Mouse (Mus musculus) central nervous system, embryonic 11.5 days (tissue): ENCODE results near the gene Fer. TPM values are rescaled to one million over a fixed set of nuclear protein-coding genes. Genes with fewer than 3 reads are reported as not detected.

ENCODE experiments used
- polyA plus RNA-seq: library from polyadenylated mRNA; depleted of rRNA; stranded (reverse); fragments of >200 nt; gene quantifications from 2 replicates; pipeline ENCODE4 v1.2.3, GENCODE M21; 2012; rRNA removed

The Fer gene
- 12.8 and 14.4 TPM in 2 replicates for polyA plus RNA-seq

DNA sequence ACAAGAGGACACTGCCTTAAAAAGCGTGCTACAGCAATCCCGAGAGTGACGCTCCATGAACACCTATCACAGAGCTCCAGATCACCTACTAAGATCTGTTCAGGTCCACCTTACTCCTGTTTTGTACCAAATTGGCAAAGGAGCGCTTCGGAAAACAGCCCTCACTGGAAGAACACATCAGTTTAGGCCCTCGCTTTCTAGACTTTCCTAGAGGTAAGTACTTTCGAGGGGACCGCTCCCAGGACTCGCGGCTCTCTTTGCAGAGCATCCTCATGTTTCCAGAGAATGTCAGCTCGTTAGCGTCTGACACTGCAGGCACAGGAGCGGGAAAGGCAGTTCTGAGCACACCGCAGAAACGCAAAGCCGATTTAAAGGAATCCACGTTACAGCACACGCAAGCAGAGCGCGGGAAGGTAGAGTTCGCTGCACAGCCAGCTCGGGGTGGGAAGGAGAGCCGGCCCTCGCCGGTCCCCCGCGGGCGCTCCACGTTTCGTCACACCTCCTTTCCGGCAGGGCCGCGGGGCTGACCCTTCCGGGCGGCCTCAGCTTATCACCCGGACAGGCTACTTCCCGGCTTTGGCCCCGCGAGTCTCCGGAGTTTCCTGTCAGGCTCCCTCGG is at the start of gene Fer:
Fer (plus strand) TSS at position 51 of the 619 bp plus-strand sequence.

DNA sequence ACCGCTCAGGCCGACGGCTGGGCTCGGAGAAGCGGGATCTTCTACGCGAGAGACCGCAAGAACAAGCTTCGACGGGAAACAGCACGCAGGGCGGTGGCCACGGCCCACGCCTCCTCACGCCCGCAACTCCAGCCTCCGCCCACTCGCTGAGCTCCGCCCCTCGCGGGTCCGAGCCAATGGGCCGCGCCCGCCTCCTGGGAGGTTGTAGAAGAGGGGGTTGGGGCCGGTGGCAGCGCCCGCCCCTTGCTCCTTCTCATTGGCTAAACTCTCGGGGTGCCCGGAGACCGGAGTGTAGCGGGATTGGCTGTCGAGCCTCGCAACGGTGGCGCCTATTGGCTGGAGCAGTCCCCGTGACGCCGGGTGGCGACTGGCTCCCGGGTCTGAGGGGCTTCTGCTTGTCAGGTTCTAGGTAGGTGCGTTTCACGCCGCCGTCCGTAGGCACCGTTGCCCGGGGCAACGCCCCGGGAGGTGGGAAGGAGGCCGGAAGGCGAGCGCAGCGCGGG is 836 bp downstream of the Fer start, which contains the start of gene A930002H24Rik:
A930002H24Rik (minus strand) TSS at position 145 of the 503 bp plus-strand sequence.

Other genes starting within 250 kb of the Fer start
- 2.7 and 6.8 TPM in 2 replicates for gene A930002H24Rik, start 729 bp downstream of the Fer start, polyA plus RNA-seq